Mouse (Mus musculus): ENCODE results near the gene Slc5a3. TPM values are rescaled to one million over a fixed set of nuclear protein-coding genes. Genes with fewer than 3 reads are reported as not detected.
A peak's percentile ranks its signal among the peaks of the same experiment; 100 is the strongest.

Gene Slc5a3
- polyA plus RNA-seq, 1 experiment from 2014 or later: 21.3 TPM

- Histone ChIP-seq H3K27ac (peak overlapping the region; percentile 58), H3K9ac (no peak overlapping the region)
Observed at GRCm38 (mm10) chr16:92134148-92134764, 76.1 kb downstream of the Slc5a3 start.

DNA sequence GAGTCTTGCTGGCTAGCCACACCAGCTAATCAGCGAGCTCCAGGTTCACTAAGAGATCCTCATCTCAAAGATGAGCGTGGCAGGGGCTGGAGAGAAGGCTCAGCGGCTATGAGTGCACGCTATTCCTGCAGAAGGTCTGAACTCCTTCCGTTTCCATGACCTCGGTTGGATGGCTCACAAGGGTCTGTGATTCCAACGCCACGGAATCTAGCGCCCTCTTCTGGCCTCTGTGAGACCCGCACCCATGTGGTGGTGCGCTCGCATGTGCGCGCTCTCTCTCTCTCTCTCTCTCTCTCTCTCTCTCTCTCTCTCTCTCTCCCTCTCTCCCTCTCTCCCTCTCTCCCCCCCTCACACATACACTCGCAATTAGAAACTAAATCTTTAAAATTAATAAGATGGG is 78.2 kb downstream of the Slc5a3 start:
- no peak overlapping the region for H3K4me3 ChIP-seq
- no peaks in the 10 kb centered on the region for H3K27me3 ChIP-seq (replicated peaks)
- no peak overlapping the region for H3K9ac ChIP-seq
- no peaks in the 10 kb centered on the region for H3K9me3 ChIP-seq
- no peak overlapping the region for H3K27ac ChIP-seq
- WGBS: 92% methylated on average over 15 of the region's 15 CpGs
- H3K36me3 ChIP-seq (replicated peaks): no peaks in the 10 kb centered on the region
- H3K4me1 ChIP-seq: peaks cover 9% of the 10 kb centered on the region; the same call in 1 of the 2 replicates
- no peak for ATAC-seq (replicated peaks)
- no peak overlapping the region for H3K4me2 ChIP-seq

More at GRCm38 (mm10) chr16:92134148-92134764, 76.1 kb downstream of the Slc5a3 start:
- H3K36me3 ChIP-seq (replicated peaks): no peaks in the 10 kb centered on the region
- H3K27me3 ChIP-seq (replicated peaks): no peaks in the 10 kb centered on the region
- H3K4me1 ChIP-seq: peaks cover 4% of the 10 kb centered on the region; the same call in 1 of the 2 replicates
- no peak overlapping the region for H3K4me2 ChIP-seq
- no peak overlapping the region for H3K4me3 ChIP-seq
- 76% methylated on average over 11 of the region's 11 CpGs for WGBS
- ATAC-seq (replicated peaks): no peak
- no peaks in the 10 kb centered on the region for H3K9me3 ChIP-seq

Other genes with a start within 250 kb of the Slc5a3 start
- gene Mrps6, start 52 bp upstream of the Slc5a3 start, polyA plus RNA-seq (2015; fragmentation: Nextera tagmentation; extraction: Ambion mirVana): 156 and 163 TPM in 2 replicates
- 0.72 and 0.73 TPM in 2 replicates for gene Gm49711, start within 50 bp of the Slc5a3 start, polyA plus RNA-seq (2015; fragmentation: Nextera tagmentation; extraction: Ambion mirVana)
- 6.8 and 7.6 TPM in 2 replicates for gene Kcne2, start 234.1 kb downstream of the Slc5a3 start, polyA plus RNA-seq (2015; fragmentation: Nextera tagmentation; extraction: Ambion mirVana)
- gene Smim11, start 243.0 kb downstream of the Slc5a3 start, polyA plus RNA-seq (2015; fragmentation: Nextera tagmentation; extraction: Ambion mirVana): 57.3 and 58.1 TPM in 2 replicates